Mouse (Mus musculus): ENCODE results near the gene Kcnma1. TPM values are rescaled to one million over a fixed set of nuclear protein-coding genes. Genes with fewer than 3 reads are reported as not detected.

Kcnma1 gene
- polyA plus RNA-seq, 1 experiment from 2014 or later = 0.03 TPM

- DNase-seq = no peak
- Histone ChIP-seq H3K4me2 (no peak overlapping the region), H3K4me1 (replicated peaks) (no peaks in the 10 kb centered on the region), H3K36me3 (no peaks in the 10 kb centered on the region), H3K27me3 (no peaks in the 10 kb centered on the region), H3K27ac (no peak overlapping the region), H3K9ac (no peak overlapping the region), H3K4me3 (replicated peaks) (no peak overlapping the region), H3K9me3 (replicated peaks) (no peaks in the 10 kb centered on the region)
- no peak for ATAC-seq (ENCODE audit: low read depth)
- WGBS (ENCODE audit: insufficient replicate concordance) = 35% methylated on average over 1 of the region's 1 CpGs
Measured at GRCm38 (mm10) chr14:23810081-23810480, 204.2 kb downstream of the Kcnma1 start.

- Histone ChIP-seq H3K4me2 (no peak overlapping the region), H3K4me3 (replicated peaks) (no peak overlapping the region), H3K9me3 (replicated peaks) (no peaks in the 10 kb centered on the region), H3K27me3 (no peaks in the 10 kb centered on the region), H3K36me3 (no peaks in the 10 kb centered on the region), H3K27ac (no peak overlapping the region), H3K4me1 (replicated peaks) (no peaks in the 10 kb centered on the region), H3K9ac (no peak overlapping the region)
- ATAC-seq (ENCODE audit: low read depth) (no peak), DNase-seq (no peak)
- 46% methylated on average over 1 of the region's 1 CpGs for WGBS (ENCODE audit: insufficient replicate concordance)
Measured at GRCm38 (mm10) chr14:23809124-23809523, 205.2 kb downstream of the Kcnma1 start.

DNA sequence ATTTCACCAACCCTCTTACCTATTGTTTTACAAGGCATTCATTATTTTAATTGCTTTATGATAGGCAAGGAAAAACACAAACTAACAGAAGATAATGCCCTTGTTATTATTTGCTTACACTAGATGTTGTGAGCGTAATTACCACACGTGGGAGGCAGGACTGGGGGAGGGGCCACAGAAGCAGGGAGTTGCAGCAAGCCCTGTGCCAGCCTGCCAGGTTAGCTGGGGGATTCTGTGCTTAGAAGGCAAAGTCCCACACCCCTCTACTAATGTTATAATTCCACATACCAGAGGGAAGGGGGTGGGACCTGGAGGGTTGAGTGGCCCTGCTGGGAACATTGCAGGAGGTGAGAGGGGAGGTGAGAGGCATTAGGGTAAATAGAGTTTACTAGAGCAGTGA, 207.9 kb downstream of the Kcnma1 start:
- no peak for DNase-seq
- Histone ChIP-seq H3K4me1 (replicated peaks) (no peaks in the 10 kb centered on the region), H3K9me3 (replicated peaks) (no peaks in the 10 kb centered on the region), H3K27ac (no peak overlapping the region), H3K36me3 (no peaks in the 10 kb centered on the region), H3K27me3 (no peaks in the 10 kb centered on the region), H3K9ac (no peak overlapping the region), H3K4me2 (no peak overlapping the region), H3K4me3 (replicated peaks) (no peak overlapping the region)
- 35% methylated on average over 2 of the region's 2 CpGs for WGBS (ENCODE audit: insufficient replicate concordance)
- ATAC-seq (ENCODE audit: low read depth) = no peak

GRCm38 (mm10) chr14:23796878-23797277, 217.4 kb downstream of the Kcnma1 start:
- no peaks in the 10 kb centered on the region for H3K4me1 ChIP-seq (replicated peaks)
- no peak overlapping the region for H3K27ac ChIP-seq
- ATAC-seq (ENCODE audit: low read depth) (no peak), DNase-seq (no peak)
- H3K27me3 ChIP-seq = no peaks in the 10 kb centered on the region
- no peak overlapping the region for H3K4me2 ChIP-seq
- no peak overlapping the region for H3K9ac ChIP-seq
- H3K4me3 ChIP-seq (replicated peaks) = no peak overlapping the region
- no peaks in the 10 kb centered on the region for H3K9me3 ChIP-seq (replicated peaks)
- H3K36me3 ChIP-seq = no peaks in the 10 kb centered on the region
- WGBS (ENCODE audit: insufficient replicate concordance) = 80% methylated on average over 7 of the region's 7 CpGs

- Histone ChIP-seq H3K36me3 (no peaks in the 10 kb centered on the region), H3K27ac (no peak overlapping the region), H3K4me1 (replicated peaks) (no peaks in the 10 kb centered on the region), H3K27me3 (no peaks in the 10 kb centered on the region), H3K4me3 (replicated peaks) (no peak overlapping the region), H3K4me2 (no peak overlapping the region), H3K9me3 (replicated peaks) (no peaks in the 10 kb centered on the region), H3K9ac (no peak overlapping the region)
- 57% methylated on average over 3 of the region's 3 CpGs for whole genome bisulfite sequencing (ENCODE audit: insufficient replicate concordance)
- DNase-seq (no peak), ATAC-seq (ENCODE audit: low read depth) (no peak)
Measured at GRCm38 (mm10) chr14:23792674-23793073, 221.6 kb downstream of the Kcnma1 start.

DNA sequence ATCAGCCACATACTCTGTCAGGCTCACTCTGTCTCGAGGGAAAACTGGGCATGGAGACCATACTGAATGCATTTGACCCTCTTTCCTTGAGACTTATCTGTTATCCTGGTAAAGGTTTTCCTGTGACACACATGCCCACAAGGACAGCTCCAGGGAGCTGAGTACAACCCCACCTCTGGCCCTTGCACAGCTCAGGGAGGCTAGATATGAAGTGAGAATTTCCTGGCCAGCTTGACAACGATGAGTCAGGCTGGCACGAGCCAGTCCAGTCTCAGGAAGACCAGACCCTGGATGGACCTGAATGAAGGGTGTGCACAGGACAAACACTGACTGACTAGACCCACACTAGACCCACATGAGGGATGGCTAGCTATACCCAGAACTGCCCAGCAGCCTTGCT, 222.2 kb downstream of the Kcnma1 start:
- Histone ChIP-seq H3K27me3 (no peaks in the 10 kb centered on the region), H3K27ac (no peak overlapping the region), H3K9ac (no peak overlapping the region), H3K4me1 (replicated peaks) (no peaks in the 10 kb centered on the region), H3K4me2 (no peak overlapping the region), H3K4me3 (replicated peaks) (no peak overlapping the region), H3K36me3 (no peaks in the 10 kb centered on the region), H3K9me3 (replicated peaks) (no peaks in the 10 kb centered on the region)
- 34% methylated on average over 3 of the region's 3 CpGs for WGBS (ENCODE audit: insufficient replicate concordance)
- DNase-seq (no peak), ATAC-seq (ENCODE audit: low read depth) (no peak)

- H3K9ac ChIP-seq = no peak overlapping the region
- 47% methylated on average over 13 of the region's 13 CpGs for WGBS (ENCODE audit: insufficient replicate concordance)
- H3K9me3 ChIP-seq (replicated peaks) = no peaks in the 10 kb centered on the region
- H3K36me3 ChIP-seq = no peaks in the 10 kb centered on the region
- H3K4me1 ChIP-seq (replicated peaks) = no peaks in the 10 kb centered on the region
- H3K4me3 ChIP-seq (replicated peaks) = no peak overlapping the region
- DNase-seq = peak; percentile 1
- ATAC-seq (ENCODE audit: low read depth) = no peak
- H3K27ac ChIP-seq = no peak overlapping the region
- H3K27me3 ChIP-seq = no peaks in the 10 kb centered on the region
- H3K4me2 ChIP-seq = no peak overlapping the region
Measured at GRCm38 (mm10) chr14:23791261-23791691, 223.0 kb downstream of the Kcnma1 start.

DNA sequence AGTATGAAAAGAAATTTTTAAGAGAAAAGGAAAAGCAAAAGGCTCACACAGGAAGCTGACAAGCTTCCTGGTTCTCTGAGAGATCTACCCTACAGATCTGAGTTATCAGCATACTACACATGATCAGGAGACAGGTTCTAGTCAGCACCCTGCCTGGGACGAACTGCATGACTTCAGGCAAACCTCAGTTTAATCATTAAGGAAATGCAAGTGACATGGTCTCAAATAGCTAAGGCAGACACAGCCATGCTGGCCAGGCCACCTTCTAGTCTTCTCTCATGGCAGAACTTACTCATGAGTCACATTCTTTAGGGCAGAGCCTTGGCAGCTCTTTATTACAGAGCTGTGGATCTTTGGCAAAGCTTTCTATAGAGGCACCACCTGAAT, 227.6 kb downstream of the Kcnma1 start:
- H3K36me3 ChIP-seq = no peaks in the 10 kb centered on the region
- no peaks in the 10 kb centered on the region for H3K9me3 ChIP-seq (replicated peaks)
- no peak overlapping the region for H3K27ac ChIP-seq
- no peak for DNase-seq
- H3K4me3 ChIP-seq (replicated peaks) = no peak overlapping the region
- 0% methylated on average over 1 of the region's 1 CpGs for whole genome bisulfite sequencing (ENCODE audit: insufficient replicate concordance)
- no peak overlapping the region for H3K4me2 ChIP-seq
- no peak for ATAC-seq (ENCODE audit: low read depth)
- H3K9ac ChIP-seq = no peak overlapping the region
- no peaks in the 10 kb centered on the region for H3K4me1 ChIP-seq (replicated peaks)
- no peaks in the 10 kb centered on the region for H3K27me3 ChIP-seq

GRCm38 (mm10) chr14:23785921-23786686, 228.2 kb downstream of the Kcnma1 start:
- 27% methylated on average over 10 of the region's 10 CpGs for WGBS (ENCODE audit: insufficient replicate concordance)
- no peak overlapping the region for H3K4me2 ChIP-seq

GRCm38 (mm10) chr14:23782845-23783609, 231.3 kb downstream of the Kcnma1 start:
- no peak overlapping the region for H3K4me2 ChIP-seq
- DNase-seq = no peak
- no peak overlapping the region for H3K27ac ChIP-seq
- no peak overlapping the region for H3K4me3 ChIP-seq (replicated peaks)
- no peaks in the 10 kb centered on the region for H3K4me1 ChIP-seq (replicated peaks)
- WGBS (ENCODE audit: insufficient replicate concordance) = 56% methylated on average over 8 of the region's 8 CpGs
- no peak for ATAC-seq (ENCODE audit: low read depth)
- H3K27me3 ChIP-seq = no peaks in the 10 kb centered on the region
- H3K36me3 ChIP-seq = no peaks in the 10 kb centered on the region
- H3K9ac ChIP-seq = no peak overlapping the region
- no peaks in the 10 kb centered on the region for H3K9me3 ChIP-seq (replicated peaks)

More at GRCm38 (mm10) chr14:23785921-23786686, 228.2 kb downstream of the Kcnma1 start:
- Histone ChIP-seq H3K4me3 (replicated peaks) (no peak overlapping the region), H3K4me1 (replicated peaks) (no peaks in the 10 kb centered on the region), H3K27me3 (no peaks in the 10 kb centered on the region), H3K36me3 (no peaks in the 10 kb centered on the region), H3K9ac (no peak overlapping the region), H3K9me3 (replicated peaks) (no peaks in the 10 kb centered on the region), H3K27ac (no peak overlapping the region)
- DNase-seq = no peak
- no peak for ATAC-seq (ENCODE audit: low read depth)

DNA sequence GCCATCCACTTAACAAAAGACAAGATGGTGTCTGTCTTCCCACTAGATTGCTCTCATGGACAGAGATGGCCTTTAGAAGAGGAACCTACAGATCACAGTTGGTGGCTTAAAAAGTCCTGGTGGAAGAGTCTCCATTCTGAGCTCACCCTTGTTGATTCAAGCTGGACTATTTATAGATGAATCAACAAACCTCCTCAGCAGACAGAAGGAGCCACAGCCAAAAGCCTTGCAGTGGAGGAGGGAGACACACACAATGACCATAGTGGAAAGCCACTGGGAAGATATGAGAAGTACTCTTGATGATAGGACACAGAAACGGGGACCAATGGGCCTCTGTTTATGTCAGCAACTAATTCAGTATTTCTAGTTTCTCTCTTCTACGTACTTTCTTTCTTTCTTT, 239.7 kb downstream of the Kcnma1 start:
- Histone ChIP-seq H3K4me1 (replicated peaks) (no peaks in the 10 kb centered on the region), H3K9me3 (replicated peaks) (no peaks in the 10 kb centered on the region), H3K27me3 (no peaks in the 10 kb centered on the region), H3K4me2 (no peak overlapping the region), H3K27ac (no peak overlapping the region), H3K36me3 (no peaks in the 10 kb centered on the region), H3K4me3 (replicated peaks) (no peak overlapping the region), H3K9ac (no peak overlapping the region)
- DNase-seq (no peak), ATAC-seq (ENCODE audit: low read depth) (no peak)
- 49% methylated on average over 2 of the region's 2 CpGs for WGBS (ENCODE audit: insufficient replicate concordance)

- no peaks in the 10 kb centered on the region for H3K4me1 ChIP-seq (replicated peaks)
- no peak overlapping the region for H3K9ac ChIP-seq
- no peaks in the 10 kb centered on the region for H3K27me3 ChIP-seq
- 45% methylated on average over 3 of the region's 3 CpGs for WGBS (ENCODE audit: insufficient replicate concordance)
- DNase-seq (no peak), ATAC-seq (ENCODE audit: low read depth) (no peak)
- no peaks in the 10 kb centered on the region for H3K9me3 ChIP-seq (replicated peaks)
- H3K27ac ChIP-seq = no peak overlapping the region
- H3K4me3 ChIP-seq (replicated peaks) = no peak overlapping the region
- no peak overlapping the region for H3K4me2 ChIP-seq
- H3K36me3 ChIP-seq = no peaks in the 10 kb centered on the region
Measured at GRCm38 (mm10) chr14:23772685-23773084, 241.6 kb downstream of the Kcnma1 start.
